Mouse (Mus musculus) stomach, embryonic 14.5 days (tissue): ENCODE results near the gene Rnf222. TPM values are rescaled to one million over a fixed set of nuclear protein-coding genes. Genes with fewer than 3 reads are reported as not detected.
"Not testable (repeated sequence)": the region's sequence is repeated elsewhere in the genome, so short reads cannot be mapped to it uniquely, and the experiment has no call there.

Experiments
- ATAC-seq: fragments of 200-750 bp; cut with Nextera tagmentation; 2 replicates; pipeline ENCODE4 v1.8.0; 2017; ENCODE audit warnings: low read depth, moderate TSS enrichment; ENCODE audit not compliant: insufficient number of reproducible peaks, insufficient read depth, low FRiP score
- H3K27ac ChIP-seq: fragments of 300-500 bp; sonication (generic); 2 replicates; pipeline ENCODE4 v1.5.1; 2014; ENCODE audit warnings: mild to moderate bottlenecking, low read length, moderate library complexity, mixed read lengths
- H3K27me3 ChIP-seq: fragments of 300-500 bp; sonication (generic); 2 replicates; pipeline ENCODE4 v1.6.1; 2014; ENCODE audit warnings: low read length, control low read depth, mixed read lengths; ENCODE audit not compliant: control insufficient read depth, insufficient read depth
- H3K36me3 ChIP-seq: fragments of 300-500 bp; sonication (generic); 2 replicates; pipeline ENCODE4 v1.6.1; 2014; ENCODE audit warnings: mild to moderate bottlenecking, control low read depth, low read length, moderate library complexity, mixed read lengths; ENCODE audit not compliant: control insufficient read depth, insufficient read depth
- H3K4me1 ChIP-seq: fragments of 300-500 bp; sonication (generic); 2 replicates; pipeline ENCODE4 v1.6.1; 2014; ENCODE audit warnings: low read length, control low read depth, mixed read lengths; ENCODE audit not compliant: control insufficient read depth, insufficient read depth
- H3K4me2 ChIP-seq: fragments of 300-500 bp; sonication (generic); replicated peaks from 2 replicates; pipeline ENCODE4 v1.6.1; 2014; ENCODE audit warnings: low read depth, low read length, control low read depth
- H3K4me3 ChIP-seq: fragments of 300-500 bp; sonication (generic); 2 replicates; pipeline ENCODE4 v1.5.1; 2014; ENCODE audit warnings: low read depth, low read length, control low read depth
- H3K9ac ChIP-seq: fragments of 300-500 bp; sonication (generic); replicated peaks from 2 replicates; pipeline ENCODE4 v1.6.1; 2014; ENCODE audit warnings: low read depth, mild to moderate bottlenecking, control low read depth, low read length, moderate library complexity, mixed read lengths
- H3K9me3 ChIP-seq: fragments of 300-500 bp; sonication (generic); 2 replicates; pipeline ENCODE4 v1.6.1; 2016; ENCODE audit warnings: low read depth, low read length, control low read depth; ENCODE audit not compliant: control insufficient read depth
- WGBS: fragments of 180-500 bp; shearing (Covaris S2); extraction: QIAGEN DNeasy Blood & Tissue Kit; methylation state at CpG from one replicate; pipeline ENCODE4 v1.1.7; 2014; 5-methylcytosine and 5-hydroxymethylcytosine counted together
- polyA plus RNA-seq: library from polyadenylated mRNA; unstranded; fragments of >200 nt; fragmentation: Nextera tagmentation; extraction: Ambion mirVana; gene quantifications from 2 replicates; pipeline ENCODE4 v1.2.1, GENCODE M21; 2014

Rnf222 gene
- polyA plus RNA-seq, 1 experiment from 2014 or later: not detected

DNA sequence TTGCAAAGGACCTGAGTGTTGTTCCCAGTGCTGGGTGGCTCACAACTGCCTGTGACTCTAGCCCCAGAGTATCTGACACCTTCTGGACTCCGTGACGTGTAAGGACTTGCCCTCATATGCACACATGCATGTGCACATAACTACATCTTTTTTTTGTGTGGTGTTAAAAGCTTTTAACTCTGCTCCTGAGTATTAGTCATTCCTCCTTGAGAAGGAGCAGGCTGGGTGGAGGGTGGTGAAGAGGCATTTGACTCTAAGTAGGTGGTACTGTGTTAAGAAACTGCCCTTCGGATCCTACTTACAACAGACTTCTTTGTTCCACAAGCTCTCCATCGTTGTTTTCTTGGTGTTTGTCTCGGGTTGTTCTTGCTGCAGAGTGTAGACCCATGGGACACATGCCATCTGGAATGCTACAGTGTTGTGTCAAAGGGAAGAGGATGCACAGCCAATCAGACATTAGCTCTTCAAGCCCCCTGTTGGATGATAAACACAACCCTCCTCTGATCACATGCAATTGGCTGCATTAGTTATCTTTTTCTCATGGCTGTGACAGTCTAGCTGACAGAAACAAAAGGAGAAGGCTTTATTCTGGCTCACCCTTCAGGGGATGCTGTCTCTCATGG, 45.6 kb downstream of the Rnf222 start:
- Histone ChIP-seq H3K9ac (no peak overlapping the region), H3K4me2 (no peak overlapping the region), H3K4me3 (no peak overlapping the region), H3K36me3 (no peaks in the 10 kb centered on the region), H3K4me1 (no peaks in the 10 kb centered on the region), H3K27ac (no peak overlapping the region), H3K9me3 (no peaks in the 10 kb centered on the region), H3K27me3 (no peaks in the 10 kb centered on the region)
- 69% methylated on average over 5 of the region's 5 CpGs for WGBS
- ATAC-seq: no peak

DNA sequence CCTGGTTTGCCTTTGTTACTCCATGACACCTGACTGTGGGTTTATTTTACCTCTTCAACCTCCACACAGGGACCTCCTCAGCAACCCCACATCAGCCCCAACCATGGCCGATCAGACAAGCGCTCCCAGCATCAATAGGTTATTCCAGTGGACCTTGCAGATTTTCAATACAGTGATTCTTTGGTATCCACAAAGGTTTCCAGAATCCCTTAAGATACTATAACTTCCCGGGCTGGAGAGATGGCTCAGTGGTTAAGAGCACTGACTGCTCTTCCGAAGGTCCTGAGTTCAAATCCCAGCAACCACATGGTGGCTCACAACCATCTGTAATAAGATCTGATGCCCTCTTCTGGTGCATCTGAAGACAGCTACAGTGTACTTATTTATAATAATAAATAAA, 48.6 kb downstream of the Rnf222 start:
- not testable (repeated sequence) for H3K27ac ChIP-seq, H3K9ac ChIP-seq, H3K9me3 ChIP-seq, H3K27me3 ChIP-seq, H3K36me3 ChIP-seq, H3K4me1 ChIP-seq, H3K4me2 ChIP-seq, H3K4me3 ChIP-seq, ATAC-seq
- WGBS: 82% methylated on average over 4 of the region's 4 CpGs

DNA sequence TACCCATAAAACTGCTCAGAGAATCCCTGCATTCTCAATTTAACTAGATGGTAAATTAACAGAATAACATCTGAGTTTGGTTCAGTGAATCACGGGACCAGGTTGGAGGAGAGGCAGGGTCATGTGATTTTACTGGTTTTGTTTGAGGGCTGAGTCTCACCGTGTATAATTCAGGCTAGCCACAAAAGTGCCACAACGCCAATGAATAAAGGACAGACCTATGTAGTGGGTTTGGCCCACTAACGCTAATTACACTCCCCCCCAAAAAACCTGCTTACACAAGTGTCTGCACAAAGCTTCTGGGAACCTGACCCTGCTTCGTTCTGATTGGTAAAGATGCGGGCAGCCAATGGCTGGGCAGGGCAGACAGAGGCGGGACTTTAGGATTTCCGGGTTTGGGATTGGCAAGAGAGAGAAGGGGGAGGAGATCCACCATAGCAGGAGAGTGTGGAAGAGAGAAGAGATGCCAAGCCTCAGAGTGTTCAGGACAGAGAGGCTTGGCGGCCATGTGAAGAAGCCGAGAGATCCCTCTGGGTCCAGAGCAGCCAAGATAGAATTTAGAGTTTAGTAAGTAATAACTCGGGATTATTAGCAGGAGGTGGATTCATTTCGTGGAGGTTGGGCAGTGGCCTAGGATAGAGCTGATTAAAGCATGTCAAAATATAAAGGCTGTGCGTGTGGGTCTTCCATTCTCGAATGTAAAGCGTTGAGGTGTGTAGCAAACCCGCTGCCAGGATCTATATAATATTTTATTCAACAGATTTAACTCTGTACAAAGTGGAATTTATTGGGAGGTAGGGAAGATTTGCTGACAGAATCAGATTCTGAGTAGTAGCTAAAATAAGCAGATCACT, 51.3 kb downstream of the Rnf222 start:
- H3K4me1 ChIP-seq: peaks cover 6% of the 10 kb centered on the region; the same call in 1 of the 2 replicates
- peak overlapping the region; percentile 31 for H3K4me3 ChIP-seq
- H3K4me2 ChIP-seq: peak overlapping the region; percentile 59
- no peaks in the 10 kb centered on the region for H3K36me3 ChIP-seq
- WGBS: 1% methylated on average over 16 of the region's 16 CpGs
- no peaks in the 10 kb centered on the region for H3K27me3 ChIP-seq
- H3K9ac ChIP-seq: peak overlapping the region; percentile 0; the same call in 1 of the 2 replicates
- no peaks in the 10 kb centered on the region for H3K9me3 ChIP-seq
- peak overlapping the region; percentile 44; the same call in 1 of the 2 replicates for H3K27ac ChIP-seq
- ATAC-seq: peak; percentile 98

DNA sequence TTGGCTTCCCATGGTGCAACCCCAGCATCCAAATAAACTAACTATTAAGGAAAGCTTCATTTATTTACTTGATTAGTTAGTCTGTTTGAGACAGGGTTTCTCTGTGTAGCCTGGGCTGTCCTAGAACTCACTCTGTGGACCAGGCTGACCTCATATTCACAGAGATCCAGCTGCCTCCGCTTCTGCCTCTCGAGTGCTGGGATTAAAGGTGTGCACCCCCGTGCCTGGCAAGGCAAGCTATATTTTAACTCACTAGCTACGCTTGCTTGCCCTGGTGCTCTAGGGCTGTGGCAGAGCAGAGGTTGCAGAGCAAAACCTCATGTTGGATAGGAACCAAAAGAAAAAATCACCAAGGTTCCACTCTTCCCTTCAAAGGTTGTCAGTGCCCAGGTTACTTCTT, 52.2 kb downstream of the Rnf222 start:
- Histone ChIP-seq H3K4me3 (peak overlapping the region; percentile 31), H3K4me2 (peak overlapping the region; percentile 59), H3K9me3 (no peaks in the 10 kb centered on the region), H3K27me3 (no peaks in the 10 kb centered on the region), H3K4me1 (peaks cover 6% of the 10 kb centered on the region; the same call in 1 of the 2 replicates), H3K9ac (peak overlapping the region; percentile 0; the same call in 1 of the 2 replicates), H3K27ac (no peak overlapping the region; the same call in 1 of the 2 replicates), H3K36me3 (no peaks in the 10 kb centered on the region)
- 47% methylated on average over 4 of the region's 4 CpGs for WGBS
- no peak for ATAC-seq

DNA sequence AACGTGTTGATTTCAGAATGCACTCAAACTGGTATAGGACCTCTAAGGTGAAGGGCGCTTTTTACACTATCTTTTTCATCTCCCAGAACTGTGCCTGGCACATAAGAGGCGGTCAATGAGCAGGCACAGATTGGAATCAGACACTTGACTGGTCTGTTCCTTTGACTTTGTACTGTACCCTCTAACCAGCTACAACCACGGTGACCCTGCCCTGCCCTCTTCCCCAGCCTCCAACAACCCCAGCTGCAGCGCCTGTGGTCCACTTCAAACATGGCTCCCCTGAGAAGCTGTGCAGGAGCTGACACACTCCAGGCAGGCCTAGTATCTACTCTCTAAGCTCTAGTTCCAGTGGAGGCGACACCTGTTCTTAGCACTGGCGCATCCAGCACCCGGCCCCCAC, 54.4 kb downstream of the Rnf222 start:
- no peaks in the 10 kb centered on the region for H3K36me3 ChIP-seq
- no peak overlapping the region for H3K9ac ChIP-seq
- H3K9me3 ChIP-seq: no peaks in the 10 kb centered on the region
- WGBS: 84% methylated on average over 8 of the region's 8 CpGs
- no peak for ATAC-seq
- no peaks in the 10 kb centered on the region for H3K27me3 ChIP-seq
- no peak overlapping the region for H3K4me2 ChIP-seq
- H3K4me1 ChIP-seq: peaks cover 13% of the 10 kb centered on the region; the same call in 1 of the 2 replicates
- no peak overlapping the region for H3K4me3 ChIP-seq
- H3K27ac ChIP-seq: no peak overlapping the region

DNA sequence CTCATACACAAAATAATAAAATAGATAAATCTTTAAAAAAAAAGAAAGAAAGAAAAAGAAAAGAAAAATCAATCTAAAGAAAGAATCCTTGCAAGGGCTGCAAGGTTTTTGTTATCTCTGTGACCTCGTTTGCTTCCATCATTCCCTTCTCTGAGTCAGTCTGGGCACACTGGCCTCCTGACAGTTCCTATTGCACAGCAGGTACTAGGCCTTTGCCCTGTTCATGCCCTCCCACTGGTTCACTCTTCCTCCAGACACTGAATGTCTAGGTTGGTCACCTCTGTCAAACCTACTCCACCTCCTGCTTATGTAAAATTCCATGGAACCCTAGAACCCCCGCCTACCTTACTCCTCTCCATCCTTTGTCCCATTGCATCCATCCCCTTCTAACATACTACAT, 56.9 kb downstream of the Rnf222 start:
- no peak overlapping the region for H3K9ac ChIP-seq
- H3K4me2 ChIP-seq: no peak overlapping the region
- H3K4me1 ChIP-seq: peaks cover 12% of the 10 kb centered on the region; the same call in 1 of the 2 replicates
- H3K27ac ChIP-seq: no peak overlapping the region
- no peak overlapping the region for H3K4me3 ChIP-seq
- WGBS: 81% methylated on average over 2 of the region's 2 CpGs
- no peak for ATAC-seq
- no peaks in the 10 kb centered on the region for H3K36me3 ChIP-seq
- no peaks in the 10 kb centered on the region for H3K9me3 ChIP-seq
- no peaks in the 10 kb centered on the region for H3K27me3 ChIP-seq

Other genes with a start within 250 kb of the Rnf222 start
- 114 and 118 TPM in 2 replicates for gene Myh10, start 197.0 kb upstream of the Rnf222 start, polyA plus RNA-seq
- 68.5 and 75.0 TPM in 2 replicates for gene Ndel1, start 16.7 kb upstream of the Rnf222 start, polyA plus RNA-seq
- 1,222 and 1,288 TPM in 2 replicates for gene Rpl26, start 13.0 kb downstream of the Rnf222 start, polyA plus RNA-seq
- gene Odf4, start 38.5 kb downstream of the Rnf222 start, polyA plus RNA-seq: 0.55 TPM in 1 of 2 replicates, not detected in the other
- gene Arhgef15, start 68.9 kb downstream of the Rnf222 start, polyA plus RNA-seq: 10.9 and 13.0 TPM in 2 replicates
- gene Slc25a35, start 79.6 kb downstream of the Rnf222 start, polyA plus RNA-seq: 4.1 and 5.4 TPM in 2 replicates
- 58.9 and 63.6 TPM in 2 replicates for gene Rangrf, start 86.6 kb downstream of the Rnf222 start, polyA plus RNA-seq
- gene Pfas, start 119.9 kb downstream of the Rnf222 start, polyA plus RNA-seq: 31.8 and 36.6 TPM in 2 replicates
- gene Ctc1, start 127.4 kb downstream of the Rnf222 start, polyA plus RNA-seq: 45.0 and 47.3 TPM in 2 replicates
- gene Aurkb, start 157.1 kb downstream of the Rnf222 start, polyA plus RNA-seq: 147 and 153 TPM in 2 replicates
- 9.2 and 11.0 TPM in 2 replicates for gene Borcs6, start 171.2 kb downstream of the Rnf222 start, polyA plus RNA-seq
- gene Tmem107, start 182.3 kb downstream of the Rnf222 start, polyA plus RNA-seq: 59.4 and 59.8 TPM in 2 replicates
- 104 and 107 TPM in 2 replicates for gene Vamp2, start 199.9 kb downstream of the Rnf222 start, polyA plus RNA-seq
- gene Per1, start 206.7 kb downstream of the Rnf222 start, polyA plus RNA-seq: 10.5 and 15.1 TPM in 2 replicates
- gene Hes7, start 231.9 kb downstream of the Rnf222 start, polyA plus RNA-seq: 0.39 and 0.54 TPM in 2 replicates
- 0.29 and 0.36 TPM in 2 replicates for gene 9130213A22Rik, start 234.0 kb downstream of the Rnf222 start, polyA plus RNA-seq
- gene Aloxe3, start 237.3 kb downstream of the Rnf222 start, polyA plus RNA-seq: 0.29 and 0.49 TPM in 2 replicates